Mouse (Mus musculus): ENCODE data around the gene Ints12. TPM values are rescaled to one million over a fixed set of nuclear protein-coding genes. Genes with fewer than 3 reads are reported as not detected.

The Ints12 gene
- polyA plus RNA-seq (2016; fragmentation: Nextera tagmentation; extraction: Ambion mirVana): 23.2 and 24.5 TPM in 2 replicates

DNA sequence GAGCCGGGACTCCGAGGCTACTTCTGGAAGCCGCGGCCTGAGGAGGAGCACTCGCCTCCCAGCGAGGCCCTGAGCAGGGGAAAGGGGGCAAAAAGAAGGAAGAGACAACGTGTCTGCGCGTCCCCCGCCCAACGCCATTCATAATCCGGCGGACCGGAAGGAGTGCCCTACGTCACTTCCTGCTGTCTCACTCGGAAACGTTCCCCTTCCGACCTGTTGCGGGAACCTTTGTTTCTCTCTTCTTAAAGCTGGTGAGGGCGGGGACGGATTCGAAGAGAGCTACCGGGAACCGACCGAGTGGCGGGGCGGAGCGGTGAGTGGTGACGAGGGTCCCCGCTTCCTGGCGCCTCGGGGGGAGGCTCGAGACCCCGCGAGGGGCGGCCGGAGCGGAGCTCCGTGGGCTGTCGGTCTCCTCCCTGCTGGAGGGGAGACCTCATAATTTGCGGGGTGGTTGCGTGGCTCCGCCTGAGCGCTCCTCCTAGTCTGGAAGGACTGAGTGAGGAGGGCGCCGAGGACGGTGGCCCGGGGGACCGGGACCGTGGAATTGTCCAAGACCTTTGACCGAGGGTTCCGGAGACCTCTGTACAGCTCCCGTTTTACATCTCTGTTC is at the start of gene Ints12, which contains the start of gene Gstcd:
Gene Ints12 (plus strand): TSS at position 177 of the 610 bp plus-strand sequence.
Gene Gstcd (minus strand): TSS at position 370 of the 610 bp plus-strand sequence.
- WGBS: under 1% methylated on average over 53 of the region's 53 CpGs
- Histone ChIP-seq H3K4me1 (replicated peaks) (peaks cover 25% of the 10 kb centered on the region), H3K27me3 (ENCODE audit: insufficient read depth, poor library complexity, severe bottlenecking) (no peaks in the 10 kb centered on the region), H3K9me3 (no peaks in the 10 kb centered on the region), H3K27ac (peak within 1 kb of the TSS; percentile 100), H3K4me3 (peak within 1 kb of the TSS; percentile 91), H3K36me3 (no peaks in the 10 kb centered on the region; the same call in 1 of the 2 replicates)
- peak; percentile 93 for DNase-seq (ENCODE audit: low spot score)

DNA sequence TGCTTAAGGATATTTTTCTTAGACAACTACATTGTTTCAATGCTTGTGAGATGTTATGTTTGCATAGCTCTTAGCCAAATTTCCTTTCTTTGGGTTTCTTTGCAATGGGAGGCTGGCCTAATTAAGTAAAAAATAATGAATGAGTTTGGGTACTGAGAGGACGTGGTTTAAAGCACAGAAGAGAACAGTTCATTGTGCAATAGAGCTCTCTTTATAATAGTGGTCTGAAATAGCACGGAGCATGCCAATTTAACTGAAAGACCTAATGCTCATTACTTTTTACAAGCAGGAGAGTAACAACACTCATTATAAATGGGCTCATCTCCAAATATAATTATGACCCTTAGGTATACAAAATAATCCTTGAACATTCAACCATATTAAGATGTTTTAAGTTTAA is 39.6 kb upstream of the Ints12 start:
- Histone ChIP-seq H3K9me3 (no peaks in the 10 kb centered on the region), H3K36me3 (peaks cover 31% of the 10 kb centered on the region), H3K27me3 (ENCODE audit: insufficient read depth, poor library complexity, severe bottlenecking) (no peaks in the 10 kb centered on the region), H3K27ac (no peak overlapping the region), H3K4me3 (no peak overlapping the region), H3K4me1 (replicated peaks) (no peaks in the 10 kb centered on the region)
- 91% methylated on average over 2 of the region's 2 CpGs for WGBS
- no peak for DNase-seq (ENCODE audit: low spot score)

DNA sequence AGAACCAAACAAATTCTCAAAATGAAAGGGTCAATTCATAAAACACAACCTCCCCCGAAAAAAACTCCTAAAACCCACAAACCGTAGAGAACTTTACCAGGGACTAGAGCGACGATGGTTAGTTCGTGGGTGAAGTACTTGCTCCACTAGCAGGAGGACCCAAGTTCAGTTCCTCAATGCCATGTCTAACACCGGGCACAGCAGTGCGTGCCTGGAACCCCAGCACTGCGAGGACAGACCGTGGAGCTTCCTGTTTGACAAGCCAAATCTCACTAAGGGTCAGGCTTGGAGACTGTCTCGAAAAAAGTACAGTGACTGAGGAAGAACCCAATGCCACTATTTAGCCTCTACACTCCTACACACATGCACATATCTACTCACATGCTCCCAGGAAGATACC is 16.1 kb upstream of the Ints12 start:
- DNase-seq (ENCODE audit: low spot score): no peak
- Histone ChIP-seq H3K4me3 (no peak overlapping the region), H3K27me3 (ENCODE audit: insufficient read depth, poor library complexity, severe bottlenecking) (no peaks in the 10 kb centered on the region), H3K9me3 (no peaks in the 10 kb centered on the region), H3K36me3 (peaks cover 58% of the 10 kb centered on the region), H3K4me1 (replicated peaks) (no peaks in the 10 kb centered on the region), H3K27ac (no peak overlapping the region)
- WGBS: 92% methylated on average over 10 of the region's 10 CpGs

DNA sequence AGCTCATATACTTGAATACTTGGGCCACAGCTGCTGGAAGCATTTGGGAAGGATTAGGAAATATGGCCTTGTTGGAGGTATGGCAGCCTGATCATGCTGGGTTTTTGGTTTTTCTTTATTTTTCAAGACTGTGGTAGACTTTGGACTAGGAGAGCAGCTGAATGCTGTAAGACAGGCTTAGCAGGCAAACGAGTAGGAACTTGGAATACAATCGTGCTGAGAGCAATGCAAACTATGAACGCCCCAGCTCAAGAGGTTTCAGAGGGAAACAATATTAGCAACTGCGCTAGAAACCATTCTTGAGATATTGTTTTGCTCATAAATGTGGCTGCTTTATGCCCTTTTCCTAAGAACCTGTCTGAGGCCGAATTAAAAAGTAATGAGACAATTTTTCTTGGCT is 8.9 kb upstream of the Ints12 start:
- DNase-seq (ENCODE audit: low spot score): no peak
- no peaks in the 10 kb centered on the region for H3K4me1 ChIP-seq (replicated peaks)
- H3K27me3 ChIP-seq (ENCODE audit: insufficient read depth, poor library complexity, severe bottlenecking): no peaks in the 10 kb centered on the region
- peaks cover 65% of the 10 kb centered on the region for H3K36me3 ChIP-seq
- WGBS: 93% methylated on average over 5 of the region's 5 CpGs
- H3K4me3 ChIP-seq: no peak overlapping the region
- no peak overlapping the region for H3K27ac ChIP-seq
- H3K9me3 ChIP-seq: no peaks in the 10 kb centered on the region

DNA sequence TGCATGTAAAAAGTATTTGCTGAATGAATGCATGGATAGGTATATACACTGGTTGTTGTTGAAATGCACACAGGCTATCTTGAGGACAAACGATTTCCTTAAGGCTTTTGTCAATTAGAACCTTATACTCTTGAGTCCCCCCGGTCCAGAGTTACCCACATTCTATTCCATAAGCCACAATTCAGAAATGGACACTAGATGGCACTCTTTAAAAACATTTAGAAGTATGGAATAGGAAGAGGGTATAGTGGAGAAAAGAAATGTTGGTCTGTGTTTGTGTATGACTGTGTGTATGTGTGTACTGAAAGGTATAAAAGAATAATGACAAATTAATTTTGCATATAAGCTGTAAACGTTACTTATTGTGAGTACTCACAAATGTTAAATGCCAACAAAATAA is 5.8 kb upstream of the Ints12 start:
- no peak for DNase-seq (ENCODE audit: low spot score)

DNA sequence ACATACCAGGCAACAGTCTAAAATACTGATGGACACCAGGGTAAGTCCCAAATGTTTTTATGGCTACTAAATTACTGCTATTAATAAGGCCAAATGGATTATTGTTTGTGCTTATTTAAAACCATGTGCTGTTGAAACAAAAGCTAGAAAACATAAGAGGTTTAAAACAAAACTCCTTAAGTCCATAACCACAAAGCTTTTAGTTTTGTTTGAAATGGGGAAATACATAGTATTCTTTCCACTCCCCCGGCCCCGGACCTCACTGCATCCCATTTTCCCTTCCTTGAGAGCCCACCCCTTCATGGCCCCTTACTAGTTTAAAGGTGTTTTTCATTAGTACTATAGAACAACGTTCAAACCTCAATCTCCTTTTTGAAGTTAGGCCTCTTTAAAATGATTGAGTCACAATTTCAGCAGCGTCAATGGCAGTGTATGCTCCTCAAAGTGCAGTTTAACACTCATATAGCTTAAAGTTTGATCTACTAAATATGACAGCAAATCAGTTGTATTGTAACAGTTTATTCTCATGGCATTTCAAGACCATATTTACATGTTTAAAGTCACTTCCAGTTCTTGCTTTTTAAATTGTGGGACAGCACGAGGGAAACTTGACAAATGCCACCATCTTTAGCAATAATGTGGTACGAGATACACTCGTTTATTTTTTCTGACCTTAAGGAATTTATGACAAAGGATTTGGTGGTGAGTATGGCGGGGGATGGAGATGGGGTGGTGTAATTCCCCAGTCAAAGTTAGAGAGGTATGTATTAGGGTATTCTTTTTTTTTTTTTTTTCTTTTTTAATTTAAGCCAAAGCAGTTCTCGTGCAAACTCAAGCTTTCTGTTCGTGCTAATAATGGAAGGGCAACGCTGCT is 1.2 kb upstream of the Ints12 start:
- Histone ChIP-seq H3K27ac (peak overlapping the region; percentile 100), H3K36me3 (no peaks in the 10 kb centered on the region), H3K4me3 (peak overlapping the region; percentile 91), H3K27me3 (ENCODE audit: insufficient read depth, poor library complexity, severe bottlenecking) (no peaks in the 10 kb centered on the region), H3K9me3 (no peaks in the 10 kb centered on the region), H3K4me1 (replicated peaks) (peaks cover 25% of the 10 kb centered on the region)
- DNase-seq (ENCODE audit: low spot score): no peak
- WGBS: 12% methylated on average over 11 of the region's 11 CpGs

More for the DNA sequence above, 5.8 kb upstream of the Ints12 start:
- H3K27ac ChIP-seq: no peak overlapping the region
- no peaks in the 10 kb centered on the region for H3K27me3 ChIP-seq (ENCODE audit: insufficient read depth, poor library complexity, severe bottlenecking)
- H3K4me1 ChIP-seq (replicated peaks): peaks cover 12% of the 10 kb centered on the region
- H3K36me3 ChIP-seq: peaks cover 37% of the 10 kb centered on the region
- H3K9me3 ChIP-seq: no peaks in the 10 kb centered on the region
- 83% methylated on average over 3 of the region's 3 CpGs for WGBS
- no peak overlapping the region for H3K4me3 ChIP-seq

DNA sequence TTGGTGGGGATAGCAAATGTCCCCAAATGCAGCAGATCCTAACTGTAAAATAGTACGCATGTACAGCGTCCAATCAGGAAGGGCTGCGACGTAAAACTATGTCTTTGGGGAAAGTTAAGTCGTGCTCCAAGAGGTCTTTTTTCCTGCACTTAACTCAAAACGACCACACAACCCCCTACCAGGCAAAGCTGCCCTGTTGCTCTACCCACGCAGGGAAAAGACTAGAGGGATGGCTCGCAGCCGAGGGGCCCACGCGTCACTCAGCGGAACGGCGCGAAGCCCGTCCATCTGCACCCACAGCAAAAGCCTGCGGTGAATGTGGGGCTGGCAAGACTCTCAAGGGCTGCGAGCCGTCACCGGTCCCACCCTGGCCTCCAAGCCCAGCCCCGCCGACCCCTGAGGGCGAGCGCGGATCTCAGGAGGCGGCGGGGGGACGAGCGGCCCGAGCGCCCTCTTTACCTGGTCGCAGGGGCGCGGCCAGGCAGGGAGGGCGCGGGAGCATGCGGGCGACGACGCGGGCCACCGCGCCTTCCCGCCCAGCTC is 448 bp upstream of the Ints12 start:
- DNase-seq (ENCODE audit: low spot score): no peak
- WGBS: under 1% methylated on average over 44 of the region's 44 CpGs

DNA sequence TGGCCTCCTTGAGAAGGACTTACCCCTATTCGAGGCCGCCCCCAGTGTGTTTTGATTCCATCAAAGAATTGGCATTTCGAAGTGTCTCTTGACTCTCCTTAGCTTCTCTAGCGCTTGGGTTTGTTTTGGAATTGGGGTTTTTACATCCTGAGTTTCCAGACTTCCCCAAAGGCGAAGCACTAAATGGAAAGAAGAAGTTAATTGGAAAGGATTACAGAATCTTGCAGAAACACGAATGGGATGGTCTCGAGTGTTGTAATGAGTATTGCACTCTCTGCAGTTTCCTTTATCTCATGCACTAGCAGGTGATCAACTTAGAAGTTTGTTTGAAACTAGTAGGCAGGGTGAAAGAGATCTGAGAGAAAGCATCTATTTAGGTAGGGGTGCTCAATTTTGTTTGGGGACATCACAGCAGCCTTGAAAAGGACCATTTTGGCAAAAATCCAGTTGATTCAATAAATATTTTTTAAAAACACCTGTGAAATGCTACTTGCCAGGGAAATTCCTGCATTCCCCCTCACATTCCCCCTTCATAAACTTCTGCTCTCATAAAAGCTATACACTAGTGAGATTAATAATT is 724 bp downstream of the Ints12 start:
- Histone ChIP-seq H3K36me3 (peaks cover 5% of the 10 kb centered on the region; the same call in 1 of the 2 replicates), H3K4me3 (peak overlapping the region; percentile 91), H3K27ac (peak overlapping the region; percentile 100), H3K27me3 (ENCODE audit: insufficient read depth, poor library complexity, severe bottlenecking) (no peaks in the 10 kb centered on the region), H3K4me1 (replicated peaks) (peaks cover 25% of the 10 kb centered on the region), H3K9me3 (no peaks in the 10 kb centered on the region)
- DNase-seq (ENCODE audit: low spot score): no peak
- under 1% methylated on average over 7 of the region's 7 CpGs for WGBS

More for the DNA sequence above, 448 bp upstream of the Ints12 start:
- Histone ChIP-seq H3K9me3 (no peaks in the 10 kb centered on the region), H3K4me3 (peak overlapping the region; percentile 91), H3K4me1 (replicated peaks) (peaks cover 25% of the 10 kb centered on the region), H3K36me3 (no peaks in the 10 kb centered on the region), H3K27me3 (ENCODE audit: insufficient read depth, poor library complexity, severe bottlenecking) (no peaks in the 10 kb centered on the region), H3K27ac (peak overlapping the region; percentile 100)

DNA sequence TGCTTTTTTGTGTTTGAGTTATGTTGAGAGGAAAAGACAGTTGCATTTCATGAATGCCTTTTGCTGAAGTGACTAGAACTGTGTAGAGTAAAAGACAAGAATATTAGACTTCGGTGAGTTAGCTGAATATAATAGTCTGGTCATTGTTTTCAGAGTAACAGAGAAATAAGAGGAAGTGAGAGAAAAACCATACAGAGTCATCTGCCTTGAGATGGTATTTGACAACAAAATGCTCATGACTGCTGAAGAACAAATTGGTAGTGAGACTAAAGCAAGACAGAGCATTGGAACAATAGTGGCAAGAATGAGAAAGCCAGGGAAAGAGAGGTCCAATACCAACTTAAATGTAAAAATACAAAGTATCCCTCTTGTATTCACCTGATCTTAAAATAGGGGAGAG is 1.3 kb downstream of the Ints12 start:
- Histone ChIP-seq H3K36me3 (peaks cover 11% of the 10 kb centered on the region), H3K27me3 (ENCODE audit: insufficient read depth, poor library complexity, severe bottlenecking) (no peaks in the 10 kb centered on the region), H3K27ac (peak overlapping the region; percentile 100; the same call in 1 of the 2 replicates), H3K4me3 (peak overlapping the region; percentile 91), H3K4me1 (replicated peaks) (peaks cover 25% of the 10 kb centered on the region), H3K9me3 (no peaks in the 10 kb centered on the region)
- 91% methylated on average over 1 of the region's 1 CpGs for WGBS
- no peak for DNase-seq (ENCODE audit: low spot score)

DNA sequence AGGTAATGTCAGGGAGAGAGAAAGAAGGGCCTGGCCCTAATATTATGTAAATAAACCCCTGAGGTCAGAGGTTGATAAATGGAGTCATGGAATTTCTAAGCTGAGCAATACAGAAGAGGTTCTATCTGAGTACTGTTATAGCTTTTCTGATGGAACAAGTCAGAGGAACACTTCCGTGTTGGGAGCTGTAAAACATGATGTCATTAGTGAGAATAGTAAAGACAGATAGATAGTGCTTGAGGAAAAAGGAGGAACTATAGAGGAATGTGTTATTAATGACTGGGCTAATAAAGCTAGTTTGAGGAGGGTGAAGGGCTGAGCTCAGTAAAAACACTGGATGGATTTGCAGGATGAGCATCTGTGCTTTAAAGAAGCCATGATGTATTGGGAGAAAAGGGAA is 2.7 kb downstream of the Ints12 start:
- Histone ChIP-seq H3K4me1 (replicated peaks) (peaks cover 25% of the 10 kb centered on the region), H3K4me3 (no peak overlapping the region), H3K27me3 (ENCODE audit: insufficient read depth, poor library complexity, severe bottlenecking) (no peaks in the 10 kb centered on the region), H3K27ac (no peak overlapping the region), H3K36me3 (peaks cover 23% of the 10 kb centered on the region), H3K9me3 (no peaks in the 10 kb centered on the region)
- DNase-seq (ENCODE audit: low spot score): no peak
- WGBS: 84% methylated on average over 1 of the region's 1 CpGs

DNA sequence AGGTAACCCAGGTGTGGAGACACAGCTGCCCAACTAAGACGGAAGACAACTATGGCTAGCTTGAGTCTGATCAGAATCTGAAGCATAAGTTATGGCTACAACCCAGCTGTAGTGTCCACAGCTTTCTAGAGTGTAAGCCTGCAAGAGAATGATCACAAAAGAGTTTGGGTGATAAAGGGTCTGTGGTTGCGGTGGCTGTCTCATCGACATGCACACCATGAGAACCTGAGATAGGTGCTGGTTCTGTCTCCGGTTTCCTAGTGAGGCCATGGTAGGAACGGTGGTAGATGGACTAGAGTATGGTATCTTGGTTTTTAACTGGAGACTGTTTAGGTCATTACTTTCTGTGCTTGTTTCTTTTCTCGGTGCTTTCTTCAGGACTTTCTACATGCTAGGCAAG is 6.3 kb downstream of the Ints12 start:
- Histone ChIP-seq H3K4me1 (replicated peaks) (peaks cover 8% of the 10 kb centered on the region), H3K36me3 (peaks cover 56% of the 10 kb centered on the region)

DNA sequence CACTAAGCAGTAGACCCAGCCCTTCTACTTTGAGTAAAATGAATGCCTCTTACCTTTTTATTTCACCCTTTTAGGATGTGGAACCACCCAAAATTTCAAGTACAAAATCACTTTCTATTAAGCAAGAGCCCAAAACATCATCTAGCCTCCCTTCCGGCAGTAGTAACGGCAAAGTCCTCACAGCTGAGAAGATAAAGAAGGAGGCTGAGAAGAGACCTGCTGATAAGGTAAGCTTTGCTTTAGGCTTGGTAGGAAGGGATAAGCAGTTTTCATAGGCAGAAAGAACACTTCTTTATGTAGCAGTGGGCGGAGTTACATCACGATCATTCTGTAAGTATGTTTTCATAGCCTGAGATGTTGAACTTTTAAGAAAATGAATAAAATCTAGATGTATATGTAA is 6.7 kb downstream of the Ints12 start:
- Histone ChIP-seq H3K27me3 (ENCODE audit: insufficient read depth, poor library complexity, severe bottlenecking) (no peaks in the 10 kb centered on the region), H3K4me1 (replicated peaks) (peaks cover 4% of the 10 kb centered on the region; the same call in 1 of the 2 replicates), H3K27ac (no peak overlapping the region), H3K4me3 (no peak overlapping the region), H3K9me3 (no peaks in the 10 kb centered on the region), H3K36me3 (peaks cover 59% of the 10 kb centered on the region)
- DNase-seq (ENCODE audit: low spot score): no peak
- WGBS: 96% methylated on average over 4 of the region's 4 CpGs

More for the DNA sequence above, 6.3 kb downstream of the Ints12 start:
- DNase-seq (ENCODE audit: low spot score): no peak
- no peaks in the 10 kb centered on the region for H3K9me3 ChIP-seq
- 96% methylated on average over 6 of the region's 6 CpGs for WGBS
- no peaks in the 10 kb centered on the region for H3K27me3 ChIP-seq (ENCODE audit: insufficient read depth, poor library complexity, severe bottlenecking)
- no peak overlapping the region for H3K4me3 ChIP-seq
- H3K27ac ChIP-seq: no peak overlapping the region

All from hindbrain, embryonic 10.5 days (tissue).